Mouse (Mus musculus) liver, postnatal 0 days (tissue): ENCODE results near the gene 1700025G04Rik.

Source experiments
- CTCF ChIP-seq: sonication (generic); IDR thresholded peaks from 2 replicates; pipeline ENCODE4 v1.5.1; 2016; ENCODE audit warnings: antibody characterized with exemption, low read depth
- EP300 ChIP-seq: IDR thresholded peaks from 2 replicates; pipeline ENCODE4 v1.6.1; 2016; ENCODE audit warnings: antibody characterized with exemption, low read depth, mild to moderate bottlenecking

- TF ChIP-seq CTCF (no peak), EP300 (no peak)
Observed at GRCm38 (mm10) chr1:152060265-152060664, 29.7 kb downstream of the 1700025G04Rik start.
